8 mouse cellular contexts compared by ENCODE assay signal in the genomic region with DNA sequence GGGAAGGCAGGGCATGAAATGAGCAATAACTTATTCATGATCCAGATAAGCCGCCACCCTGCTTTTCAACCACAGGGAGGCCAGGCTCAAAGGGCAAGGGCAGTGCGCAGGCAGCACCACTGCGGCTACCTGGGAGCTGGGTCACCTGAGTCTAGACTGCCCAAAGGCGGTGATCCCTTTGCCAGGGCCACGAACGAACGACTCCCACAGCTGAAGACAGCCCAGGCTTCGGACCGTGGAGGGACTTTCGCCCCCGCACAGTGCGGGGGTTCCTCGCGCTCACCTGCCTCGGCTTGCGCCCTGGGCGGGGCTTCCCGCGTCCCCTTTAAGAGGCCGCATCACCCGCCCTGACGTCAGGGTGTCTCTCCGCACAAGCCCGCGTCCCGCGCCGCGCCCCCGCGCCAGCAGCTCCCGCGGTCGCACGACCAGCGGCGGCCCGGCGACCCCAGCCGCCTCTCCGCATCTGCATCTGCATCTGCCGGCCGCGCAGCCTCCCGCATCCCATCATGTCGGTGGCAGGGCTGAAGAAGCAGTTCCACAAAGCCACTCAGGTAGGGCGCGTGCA. TPM values are rescaled to one million over a fixed set of nuclear protein-coding genes. Genes with fewer than 3 reads are reported as not detected.
A peak's percentile ranks its signal among the peaks of the same experiment; 100 is the strongest.
DNase-seq lines count a peak whose midpoint lies in the region; ATAC-seq lines count a peak whose summit lies in the region.

Gene Sh3gl2 (plus strand): TSS at position 56 of the 565 bp plus-strand sequence.

- no peak within 1 kb of the TSS for H3K27ac ChIP-seq in forebrain, embryonic 11.5 days (ENCODE audit: low read depth, low read length)
- peak within 1 kb of the TSS; percentile 84 for H3K27ac ChIP-seq in hindbrain, embryonic 12.5 days

- peaks cover 22% of the 10 kb centered on the region for H3K27me3 ChIP-seq in forebrain, embryonic 11.5 days (ENCODE audit: control insufficient read depth, insufficient read depth, low read length)
- peaks cover 38% of the 10 kb centered on the region for H3K27me3 ChIP-seq in hindbrain, embryonic 12.5 days

- WGBS in forebrain, embryonic 11.5 days: 0% methylated on average over 43 of the region's 48 CpGs
- WGBS in hindbrain, embryonic 12.5 days: under 1% methylated on average over 45 of the region's 48 CpGs

- ATAC-seq in forebrain, embryonic 11.5 days (replicated peaks; ENCODE audit: low FRiP score): peak; percentile 76
- peak; percentile 92 for ATAC-seq in hindbrain, embryonic 12.5 days (ENCODE audit: low FRiP score)

- no peaks in the 10 kb centered on the region for H3K4me1 ChIP-seq in forebrain, embryonic 11.5 days (replicated peaks; ENCODE audit: control insufficient read depth, insufficient read depth, low read length)
- H3K4me1 ChIP-seq in hindbrain, embryonic 12.5 days: peaks cover 4% of the 10 kb centered on the region; the same call in 1 of the 2 replicates

- H3K9ac ChIP-seq in forebrain, embryonic 11.5 days (ENCODE audit: low read length): peak within 1 kb of the TSS; percentile 66
- peak within 1 kb of the TSS; percentile 82 for H3K9ac ChIP-seq in hindbrain, embryonic 12.5 days

- peak within 1 kb of the TSS; percentile 70 for H3K4me3 ChIP-seq in forebrain, embryonic 11.5 days (ENCODE audit: low read depth, low read length)
- H3K4me3 ChIP-seq in hindbrain, embryonic 12.5 days: peak within 1 kb of the TSS; percentile 76

- DNase-seq in ES-CJ7 (ENCODE audit: low read depth, low spot score): peak; percentile 68
- peak; percentile 94 for DNase-seq in brain, adult 2 months (ENCODE audit: low read depth, low spot score)
- peak; percentile 53 for DNase-seq in forebrain, embryonic 11.5 days (ENCODE audit: low spot score)
- peak; percentile 76 to 79 for DNase-seq in layer of hippocampus, postnatal 25 days (ENCODE audit: extremely low spot score in 1 of 2, low spot score in 1 of 2)
- peak; percentile 42 for DNase-seq in lung, postnatal 10 days
- DNase-seq in right cerebral cortex, postnatal 14 days: peak; percentile 82
- DNase-seq in thymus, postnatal 25 days: no peak

- H3K36me3 ChIP-seq in forebrain, embryonic 11.5 days (ENCODE audit: control insufficient read depth, insufficient read depth, low read length): no peaks in the 10 kb centered on the region
- H3K36me3 ChIP-seq in hindbrain, embryonic 12.5 days: no peaks in the 10 kb centered on the region

- peak within 1 kb of the TSS; percentile 97 for H3K4me2 ChIP-seq in forebrain, embryonic 11.5 days (ENCODE audit: low read depth, low read length, severe bottlenecking)
- H3K4me2 ChIP-seq in hindbrain, embryonic 12.5 days (replicated peaks): peak within 1 kb of the TSS; percentile 92

- no peaks in the 10 kb centered on the region for H3K9me3 ChIP-seq in forebrain, embryonic 11.5 days (ENCODE audit: control insufficient read depth, low read length)
- no peaks in the 10 kb centered on the region for H3K9me3 ChIP-seq in hindbrain, embryonic 12.5 days (replicated peaks)

RNA-seq across cellular contexts. Expression of gene Sh3gl2, which starts in this region (rescaled TPM):
- 8.3 and 9.0 TPM in 2 replicates for polyA plus RNA-seq in forebrain, embryonic 11.5 days (2014; fragmentation: Nextera tagmentation; extraction: Ambion mirVana)
- 22.4 and 24.0 TPM in 2 replicates for polyA plus RNA-seq in hindbrain, embryonic 12.5 days (2016; fragmentation: Nextera tagmentation; extraction: Ambion mirVana)
- total RNA-seq in layer of hippocampus, postnatal 25 days (2021): 100 to 1,000 TPM; 282 to 299 TPM
